Mouse (Mus musculus) mouse trophoblast stem cell (cell line): ENCODE data around the gene Scgb1b15.
"Not testable (repeated sequence)": the region's sequence is repeated elsewhere in the genome, so short reads cannot be mapped to it uniquely, and the experiment has no call there.

ENCODE experiments used
- in situ Hi-C, 2 experiments: fragments of 300-500 bp; cut with MseI, MboI; formaldehyde crosslinking; loops; 2 replicates in 1 of 2; 3 replicates in 1 of 2; pipeline ENCODE4 v1.15.1; 2025

Gene Scgb1b15

DNA sequence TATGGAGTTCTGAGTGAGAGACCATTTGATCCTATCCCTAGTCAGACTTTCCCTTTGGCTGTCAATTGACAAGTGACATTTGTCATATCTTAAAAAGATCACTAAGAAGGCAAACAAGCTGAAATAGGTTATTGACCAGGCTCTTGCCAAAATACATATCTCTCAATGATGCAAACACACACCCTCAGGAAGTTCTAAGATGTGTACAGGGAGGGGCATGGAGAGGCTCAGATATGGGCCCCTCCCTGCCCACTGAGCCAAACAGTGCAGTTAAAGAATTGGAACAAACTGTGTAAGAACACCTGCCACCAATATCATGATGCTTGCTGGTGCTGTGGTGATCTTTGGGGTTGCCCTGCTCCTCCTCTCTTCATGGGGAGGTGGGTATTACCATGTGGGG is at the start of gene Scgb1b15:
Gene Scgb1b15, plus strand, starts transcription at position 301 of the 400 bp plus-strand sequence.
- in situ Hi-C loops: not testable (repeated sequence)

DNA sequence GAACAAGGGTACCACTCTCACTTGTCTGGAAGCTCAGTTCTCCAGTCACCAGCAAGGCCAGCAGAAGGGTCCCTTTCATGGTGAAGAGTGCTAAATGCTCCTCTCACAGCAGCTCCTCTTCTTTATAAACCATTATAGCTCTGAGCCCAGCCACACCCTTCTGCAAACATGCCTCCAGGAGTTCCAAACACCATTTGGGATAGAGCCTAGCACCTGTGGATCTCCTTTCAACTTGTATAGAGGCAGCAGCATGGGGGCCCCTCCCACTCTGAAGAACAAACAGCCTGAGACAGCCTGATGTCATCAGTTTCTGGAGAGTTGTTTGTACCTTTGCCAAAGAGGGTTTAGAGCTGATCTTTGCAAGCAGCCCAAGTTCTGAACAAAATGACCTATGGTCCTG is 6.8 kb upstream of the Scgb1b15 start, which contains the start of gene Scgb2b15:
Gene Scgb2b15, minus strand, starts transcription at position 101 of the 400 bp plus-strand sequence.
- in situ Hi-C loops: not testable (repeated sequence)
